Mouse (Mus musculus) frontal cortex, postnatal 10 days (tissue): ENCODE results near the gene Gm21976.

ENCODE experiments used
- DNase-seq, 2 experiments: peaks; one replicate each; pipeline ENCODE4 v3.0.0; 2022; ENCODE audit warnings: low spot score in 2 of 2, mixed read lengths in 1 of 2

Gm21976 gene

GRCm38 (mm10) chr13:98353709-98354089 lies 74.0 kb downstream of the Gm21976 start:
- DNase-seq, result no peak

GRCm38 (mm10) chr13:98354090-98354801 lies 74.6 kb downstream of the Gm21976 start, which contains the start of gene Foxd1:
Foxd1 (plus strand) TSS chr13:98354242.
- DNase-seq, result no peak

GRCm38 (mm10) chr13:98354871-98355558 lies 75.3 kb downstream of the Gm21976 start:
- no peak for DNase-seq

- DNase-seq, result no peak
Observed at GRCm38 (mm10) chr13:98355559-98356111, 75.9 kb downstream of the Gm21976 start.

GRCm38 (mm10) chr13:98356176-98356972 lies 76.7 kb downstream of the Gm21976 start:
- DNase-seq, result no peak
